Mouse (Mus musculus) testis, adult 2 months (tissue): ENCODE results near the gene Actr1a.

Experiments used
- CTCF ChIP-seq: fragments of 200-500 bp; IDR thresholded peaks from 2 replicates; pipeline ENCODE4 v1.5.1; 2012; ENCODE audit warnings: low read depth, mild to moderate bottlenecking, inconsistent platforms, low read length, moderate library complexity; ENCODE audit not compliant: control insufficient read depth, insufficient read depth, insufficient replicate concordance
- POLR2A ChIP-seq: fragments of 200-500 bp; IDR thresholded peaks from 2 replicates; pipeline ENCODE4 v1.6.1; 2012; ENCODE audit warnings: low read depth, mild to moderate bottlenecking, inconsistent platforms, low read length, moderate library complexity; ENCODE audit not compliant: control insufficient read depth

DNA sequence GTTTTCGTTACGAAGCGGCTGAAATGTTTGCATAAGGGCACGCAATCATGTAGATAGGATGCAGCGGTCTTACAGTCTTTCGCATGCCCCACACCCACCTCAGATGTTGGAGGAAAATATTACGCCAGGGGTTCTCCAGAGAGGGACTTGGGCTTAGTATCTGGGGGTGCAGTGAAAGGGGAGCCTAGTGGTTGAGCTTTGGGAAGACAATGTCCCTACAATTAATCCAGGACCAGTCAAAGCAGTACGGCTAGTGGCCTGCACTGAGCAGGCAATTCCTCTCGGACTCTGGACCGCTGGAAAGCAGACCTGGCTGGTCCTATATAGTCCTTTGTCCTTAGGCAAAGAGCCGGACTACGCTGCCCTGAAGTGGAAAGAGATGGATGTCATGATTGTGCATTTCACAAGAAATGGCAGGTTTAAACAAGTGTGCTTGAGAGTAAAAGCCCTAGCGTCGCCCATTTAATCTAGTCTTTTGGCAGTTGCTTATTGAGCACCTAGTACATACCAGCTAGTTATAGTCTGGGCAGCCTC, 68.0 kb downstream of the Actr1a start:
- TF ChIP-seq CTCF (no peak), POLR2A (no peak)
